Mouse (Mus musculus): Measurements from ENCODE around the gene Sft2d1.

GRCm38 (mm10) chr17:8303671-8304070 is 7.2 kb upstream of the Sft2d1 start:
- TF ChIP-seq CHD2 (IDR thresholded peaks at IDR 0.05; ENCODE audit: low read length) (no peak), EP300 (IDR thresholded peaks at IDR 0.05; ENCODE audit: low read depth in 1 of 2, low read length in 2 of 2) (no peak), RAD21 (IDR thresholded peaks at IDR 0.05; ENCODE audit: low read depth, low read length) (no peak), USF1 (IDR thresholded peaks at IDR 0.05; ENCODE audit: low read depth, low read length) (no peak), ZNF384 (IDR thresholded peaks at IDR 0.05; ENCODE audit: low read depth, low read length) (no peak), CTCF (IDR thresholded peaks at IDR 0.05 in 2 of 3, conservative IDR thresholded peaks at IDR 0.05 in 1 of 3; ENCODE audit: control insufficient read depth in 1 of 3, insufficient read depth in 1 of 3, low read depth in 2 of 3, low read length in 3 of 3, poor library complexity in 1 of 3, severe bottlenecking in 1 of 3) (no peak)

Measured in MEL (cell line).